Mouse (Mus musculus): Measurements from ENCODE around the gene Tac4. TPM values are rescaled to one million over a fixed set of nuclear protein-coding genes. Genes with fewer than 3 reads are reported as not detected.

Gene Tac4
- not detected in 2 replicates for polyA plus RNA-seq (2011; ENCODE audit: insufficient read depth, insufficient read length, low read depth, missing spikeins)

DNA sequence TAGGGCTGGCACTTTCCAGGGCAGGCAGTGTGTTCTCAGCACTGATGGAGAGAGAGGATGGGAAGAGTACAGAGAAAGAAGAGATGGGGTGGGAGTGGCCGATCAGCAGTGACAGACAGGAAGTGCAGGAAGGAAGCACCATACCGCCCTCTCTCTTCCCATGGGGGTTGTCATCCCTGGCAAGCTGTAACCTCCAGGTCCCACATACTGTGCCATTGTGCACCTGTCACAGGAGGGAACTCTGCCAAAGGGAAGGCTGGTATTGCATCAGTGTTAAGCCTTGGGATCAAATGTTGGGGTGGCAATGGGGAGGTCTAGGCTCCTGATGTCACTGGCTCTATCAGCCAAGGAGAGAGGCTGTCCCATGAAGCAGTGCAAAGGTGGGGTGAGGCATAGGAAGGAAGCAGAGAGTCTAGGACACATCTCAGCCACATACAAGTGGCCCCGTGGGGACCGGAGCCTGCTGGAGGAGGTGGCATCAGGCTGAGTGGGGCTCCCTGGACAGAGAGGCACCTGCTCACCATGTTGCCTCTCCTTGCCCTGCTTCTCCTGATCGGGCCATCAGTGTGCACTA, at the start of gene Tac4:
Gene Tac4, plus strand, starts transcription at position 352 of the 574 bp plus-strand sequence.
- no peaks in the 10 kb centered on the region for H3K9me3 ChIP-seq (replicated peaks; ENCODE audit: control insufficient read depth, insufficient read depth, low read length, poor library complexity, severe bottlenecking)
- H3K36me3 ChIP-seq (ENCODE audit: control insufficient read depth, insufficient read depth, low read length, poor library complexity, severe bottlenecking) = no peaks in the 10 kb centered on the region
- peaks cover 3% of the 10 kb centered on the region for H3K4me1 ChIP-seq (ENCODE audit: control insufficient read depth, insufficient read depth, low read length)
- no peak within 1 kb of the TSS for H3K4me3 ChIP-seq (ENCODE audit: low read depth, low read length)
- H3K27me3 ChIP-seq (ENCODE audit: control insufficient read depth, insufficient read depth, low read length, poor library complexity, severe bottlenecking) = no peaks in the 10 kb centered on the region
- H3K9ac ChIP-seq (ENCODE audit: low read depth, poor library complexity, severe bottlenecking) = no peak within 1 kb of the TSS
- TF ChIP-seq EP300 (IDR thresholded peaks at IDR 0.05; ENCODE audit: insufficient read depth, low read depth, low read length) (no peak), POLR2A (IDR thresholded peaks at IDR 0.05; ENCODE audit: insufficient read depth, low read length) (no peak), CTCF (IDR thresholded peaks at IDR 0.05; ENCODE audit: low read depth, low read length) (no peak)
- no peak within 1 kb of the TSS for H3K27ac ChIP-seq (ENCODE audit: insufficient read depth, low read length)

DNA sequence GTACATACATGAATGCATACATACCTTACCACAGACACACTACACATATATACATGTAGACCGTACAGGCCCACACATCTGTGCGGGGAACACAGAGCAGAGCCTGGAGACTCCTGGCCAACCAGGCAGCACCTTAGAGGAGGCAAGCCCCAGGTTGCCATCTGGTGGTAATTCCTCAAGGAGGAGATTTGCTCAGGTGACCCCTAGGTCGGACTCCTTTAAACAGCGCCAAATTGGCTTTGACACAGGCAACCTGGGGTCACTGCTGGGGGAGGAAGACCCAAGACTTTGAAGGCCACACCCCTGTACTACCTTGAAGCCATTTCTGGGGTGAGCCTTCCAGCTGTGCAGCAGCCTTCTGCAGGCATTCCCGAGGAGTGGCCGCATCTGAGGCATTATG, 47.7 kb upstream of the Tac4 start:
- no peak overlapping the region for H3K27ac ChIP-seq (ENCODE audit: insufficient read depth, low read length)
- TF ChIP-seq POLR2A (IDR thresholded peaks at IDR 0.05; ENCODE audit: insufficient read depth, low read length) = no peak
- TF ChIP-seq EP300 (IDR thresholded peaks at IDR 0.05; ENCODE audit: insufficient read depth, low read depth, low read length) = peak; percentile 37; the same call in 1 of the 2 replicates
- peak; percentile 51 for TF ChIP-seq CTCF (IDR thresholded peaks at IDR 0.05; ENCODE audit: low read depth, low read length)
- H3K4me3 ChIP-seq (ENCODE audit: low read depth, low read length) = no peak overlapping the region
- peaks cover 12% of the 10 kb centered on the region for H3K4me1 ChIP-seq (ENCODE audit: control insufficient read depth, insufficient read depth, low read length)
- no peaks in the 10 kb centered on the region for H3K9me3 ChIP-seq (replicated peaks; ENCODE audit: control insufficient read depth, insufficient read depth, low read length, poor library complexity, severe bottlenecking)
- no peak overlapping the region for H3K9ac ChIP-seq (ENCODE audit: low read depth, poor library complexity, severe bottlenecking)
- H3K27me3 ChIP-seq (ENCODE audit: control insufficient read depth, insufficient read depth, low read length, poor library complexity, severe bottlenecking) = no peaks in the 10 kb centered on the region
- H3K36me3 ChIP-seq (ENCODE audit: control insufficient read depth, insufficient read depth, low read length, poor library complexity, severe bottlenecking) = no peaks in the 10 kb centered on the region

DNA sequence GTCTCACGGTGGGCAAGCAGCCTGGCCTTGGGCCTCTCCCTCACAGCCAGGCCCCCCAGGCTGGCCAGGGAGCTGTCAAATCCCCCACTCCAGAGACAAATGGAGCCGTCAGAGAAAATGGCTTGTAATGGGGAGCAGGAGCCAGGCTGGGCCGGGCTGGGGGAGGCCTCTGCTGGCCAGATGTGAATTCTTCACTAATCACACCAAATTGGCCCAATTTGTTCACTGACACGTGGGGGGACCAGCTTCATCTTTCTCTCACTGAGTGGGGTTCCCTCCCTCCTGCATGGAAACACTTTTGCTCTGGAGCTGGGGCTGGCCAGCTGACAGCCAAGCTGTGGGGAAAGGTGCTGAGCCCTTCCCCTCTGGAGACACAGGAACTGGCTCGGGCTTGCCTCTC, 47.0 kb upstream of the Tac4 start:
- H3K36me3 ChIP-seq (ENCODE audit: control insufficient read depth, insufficient read depth, low read length, poor library complexity, severe bottlenecking) = no peaks in the 10 kb centered on the region
- peak overlapping the region; percentile 14; the same call in 1 of the 2 replicates for H3K9ac ChIP-seq (ENCODE audit: low read depth, poor library complexity, severe bottlenecking)
- H3K27ac ChIP-seq (ENCODE audit: insufficient read depth, low read length) = peak overlapping the region; percentile 9
- H3K4me1 ChIP-seq (ENCODE audit: control insufficient read depth, insufficient read depth, low read length) = peaks cover 12% of the 10 kb centered on the region
- TF ChIP-seq POLR2A (IDR thresholded peaks at IDR 0.05; ENCODE audit: insufficient read depth, low read length) = no peak
- no peak for TF ChIP-seq EP300 (IDR thresholded peaks at IDR 0.05; ENCODE audit: insufficient read depth, low read depth, low read length)
- no peak for TF ChIP-seq CTCF (IDR thresholded peaks at IDR 0.05; ENCODE audit: low read depth, low read length)
- no peak overlapping the region for H3K4me3 ChIP-seq (ENCODE audit: low read depth, low read length)
- H3K9me3 ChIP-seq (replicated peaks; ENCODE audit: control insufficient read depth, insufficient read depth, low read length, poor library complexity, severe bottlenecking) = no peaks in the 10 kb centered on the region
- H3K27me3 ChIP-seq (ENCODE audit: control insufficient read depth, insufficient read depth, low read length, poor library complexity, severe bottlenecking) = no peaks in the 10 kb centered on the region

DNA sequence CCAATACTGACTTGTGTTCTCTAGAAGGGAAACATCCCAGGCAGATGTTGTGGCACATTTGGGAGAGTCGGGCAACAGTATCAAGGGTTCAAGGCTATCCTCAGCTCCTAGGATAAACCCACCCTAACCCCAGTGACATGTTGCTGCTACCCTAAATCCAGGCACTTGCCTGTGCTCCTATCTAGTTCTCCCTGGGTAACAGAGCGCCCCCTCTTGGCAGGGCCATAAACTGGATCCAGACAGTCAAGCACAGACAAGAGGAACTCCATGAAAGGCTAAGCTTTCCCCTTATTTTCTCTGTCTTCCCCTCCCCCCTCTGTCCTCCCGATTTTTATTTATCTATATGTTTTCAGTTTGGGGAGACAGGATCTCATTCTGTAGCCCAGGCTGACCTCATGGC, 45.1 kb upstream of the Tac4 start:
- no peaks in the 10 kb centered on the region for H3K27me3 ChIP-seq (ENCODE audit: control insufficient read depth, insufficient read depth, low read length, poor library complexity, severe bottlenecking)
- H3K9ac ChIP-seq (ENCODE audit: low read depth, poor library complexity, severe bottlenecking) = no peak overlapping the region
- TF ChIP-seq POLR2A (IDR thresholded peaks at IDR 0.05; ENCODE audit: insufficient read depth, low read length) = no peak
- no peak for TF ChIP-seq EP300 (IDR thresholded peaks at IDR 0.05; ENCODE audit: insufficient read depth, low read depth, low read length)
- peak; percentile 46 for TF ChIP-seq CTCF (IDR thresholded peaks at IDR 0.05; ENCODE audit: low read depth, low read length)

DNA sequence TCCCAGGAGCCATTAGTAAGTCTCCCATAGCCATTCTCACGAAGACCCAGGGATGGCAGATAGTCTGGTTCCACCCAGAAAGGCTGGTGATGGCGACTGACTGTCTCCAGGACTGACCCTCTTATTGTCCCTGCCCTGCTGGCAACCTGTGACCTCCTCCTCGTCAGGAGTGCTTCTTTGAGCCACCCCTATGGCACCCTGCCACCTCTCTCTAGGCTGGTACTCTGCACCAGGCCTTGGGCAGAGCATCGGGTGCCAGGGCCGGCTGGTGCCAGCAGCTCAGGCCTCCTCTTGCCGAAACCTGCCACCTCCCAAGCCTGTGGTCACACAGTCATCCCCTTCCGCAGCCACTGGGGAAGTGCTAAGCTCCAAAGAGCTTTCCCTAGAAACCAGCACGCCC, 42.2 kb upstream of the Tac4 start:
- Histone ChIP-seq H3K27ac (ENCODE audit: insufficient read depth, low read length) (no peak overlapping the region), H3K4me3 (ENCODE audit: low read depth, low read length) (no peak overlapping the region), H3K27me3 (ENCODE audit: control insufficient read depth, insufficient read depth, low read length, poor library complexity, severe bottlenecking) (no peaks in the 10 kb centered on the region), H3K4me1 (ENCODE audit: control insufficient read depth, insufficient read depth, low read length) (peaks cover 8% of the 10 kb centered on the region), H3K36me3 (ENCODE audit: control insufficient read depth, insufficient read depth, low read length, poor library complexity, severe bottlenecking) (no peaks in the 10 kb centered on the region), H3K9me3 (replicated peaks; ENCODE audit: control insufficient read depth, insufficient read depth, low read length, poor library complexity, severe bottlenecking) (no peaks in the 10 kb centered on the region), H3K9ac (ENCODE audit: low read depth, poor library complexity, severe bottlenecking) (no peak overlapping the region)
- TF ChIP-seq EP300 (IDR thresholded peaks at IDR 0.05; ENCODE audit: insufficient read depth, low read depth, low read length) = no peak
- no peak for TF ChIP-seq POLR2A (IDR thresholded peaks at IDR 0.05; ENCODE audit: insufficient read depth, low read length)
- no peak for TF ChIP-seq CTCF (IDR thresholded peaks at IDR 0.05; ENCODE audit: low read depth, low read length)

More for the DNA sequence above, 45.1 kb upstream of the Tac4 start:
- no peaks in the 10 kb centered on the region for H3K9me3 ChIP-seq (replicated peaks; ENCODE audit: control insufficient read depth, insufficient read depth, low read length, poor library complexity, severe bottlenecking)
- H3K36me3 ChIP-seq (ENCODE audit: control insufficient read depth, insufficient read depth, low read length, poor library complexity, severe bottlenecking) = no peaks in the 10 kb centered on the region
- peaks cover 10% of the 10 kb centered on the region for H3K4me1 ChIP-seq (ENCODE audit: control insufficient read depth, insufficient read depth, low read length)
- H3K4me3 ChIP-seq (ENCODE audit: low read depth, low read length) = no peak overlapping the region
- no peak overlapping the region for H3K27ac ChIP-seq (ENCODE audit: insufficient read depth, low read length)

DNA sequence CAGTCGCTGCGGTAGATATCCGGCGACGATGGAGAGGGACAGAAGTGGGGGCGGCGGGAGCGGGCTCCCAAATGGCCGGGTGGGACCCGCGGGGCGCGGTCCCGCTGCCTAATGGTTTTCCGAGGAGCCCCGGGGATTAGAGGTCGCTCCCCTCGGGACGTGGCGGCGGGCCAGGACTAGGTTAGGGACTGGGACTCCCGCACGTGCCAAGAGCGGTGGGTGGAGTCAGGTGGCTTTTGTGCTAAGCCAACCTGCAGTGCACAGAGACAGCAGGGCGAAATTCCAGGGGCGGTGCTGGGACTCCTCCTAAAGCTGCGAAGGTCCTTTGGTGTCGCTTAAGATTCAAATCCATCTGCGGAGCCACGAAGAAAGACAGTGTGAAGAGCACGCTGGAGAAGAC, 37.9 kb upstream of the Tac4 start:
- no peak overlapping the region for H3K27ac ChIP-seq (ENCODE audit: insufficient read depth, low read length)
- no peaks in the 10 kb centered on the region for H3K36me3 ChIP-seq (ENCODE audit: control insufficient read depth, insufficient read depth, low read length, poor library complexity, severe bottlenecking)
- H3K27me3 ChIP-seq (ENCODE audit: control insufficient read depth, insufficient read depth, low read length, poor library complexity, severe bottlenecking) = no peaks in the 10 kb centered on the region
- TF ChIP-seq CTCF (IDR thresholded peaks at IDR 0.05; ENCODE audit: low read depth, low read length) = no peak
- TF ChIP-seq EP300 (IDR thresholded peaks at IDR 0.05; ENCODE audit: insufficient read depth, low read depth, low read length) = peak; percentile 81
- peak overlapping the region; percentile 20; the same call in 1 of the 2 replicates for H3K9ac ChIP-seq (ENCODE audit: low read depth, poor library complexity, severe bottlenecking)
- H3K4me1 ChIP-seq (ENCODE audit: control insufficient read depth, insufficient read depth, low read length) = peaks cover 11% of the 10 kb centered on the region
- H3K4me3 ChIP-seq (ENCODE audit: low read depth, low read length) = peak overlapping the region; percentile 10; the same call in 1 of the 2 replicates
- no peaks in the 10 kb centered on the region for H3K9me3 ChIP-seq (replicated peaks; ENCODE audit: control insufficient read depth, insufficient read depth, low read length, poor library complexity, severe bottlenecking)

Measured in ES-Bruce4 (cell line).